Mouse (Mus musculus) megakaryocyte, embryonic 14.5 days (primary cell): ENCODE results near the gene Adgrl3. TPM values are rescaled to one million over a fixed set of nuclear protein-coding genes. Genes with fewer than 3 reads are reported as not detected.

Source experiments
- H3K27me3 ChIP-seq: replicated peaks from 2 replicates; pipeline ENCODE3; 2012; ENCODE audit warnings: inconsistent platforms
- H3K36me3 ChIP-seq: replicated peaks from 2 replicates; pipeline ENCODE3; 2012; ENCODE audit warnings: low read length, inconsistent platforms, mixed read lengths
- H3K4me1 ChIP-seq: 2 replicates; pipeline ENCODE4 v1.6.1; 2012; ENCODE audit warnings: inconsistent platforms
- H3K4me3 ChIP-seq: replicated peaks from 2 replicates; pipeline ENCODE3; 2012; ENCODE audit warnings: moderate library complexity, mild to moderate bottlenecking, inconsistent platforms
- H3K9me3 ChIP-seq: 2 replicates; pipeline ENCODE4 v1.6.1; 2012; ENCODE audit warnings: inconsistent platforms
- FLI1 ChIP-seq: IDR thresholded peaks from 2 replicates; pipeline ENCODE4 v1.6.1; 2012; ENCODE audit warnings: low read length, inconsistent platforms, mixed read lengths
- GATA1 ChIP-seq: IDR thresholded peaks from 3 replicates; pipeline ENCODE4 v1.6.1; 2012; ENCODE audit warnings: mixed read lengths, low read length, inconsistent platforms, borderline replicate concordance
- polyA plus RNA-seq: library from polyadenylated mRNA; stranded (reverse); fragments of >175 nt; gene quantifications from 2 replicates; pipeline ENCODE4 v1.2.3, GENCODE M21; 2012; ENCODE audit warnings: low replicate concordance; ENCODE audit not compliant: insufficient read depth

Gene Adgrl3
- polyA plus RNA-seq, 1 experiment: 0.10 TPM

GRCm38 (mm10) chr5:81474681-81475080 lies 454.7 kb downstream of the Adgrl3 start:
- Histone ChIP-seq H3K9me3 (no peaks in the 10 kb centered on the region), H3K36me3 (no peaks in the 10 kb centered on the region), H3K4me1 (no peaks in the 10 kb centered on the region), H3K4me3 (no peak overlapping the region), H3K27me3 (no peaks in the 10 kb centered on the region)
- no peak for TF ChIP-seq GATA1
- TF ChIP-seq FLI1: no peak

- Histone ChIP-seq H3K36me3 (no peaks in the 10 kb centered on the region), H3K4me1 (no peaks in the 10 kb centered on the region), H3K27me3 (no peaks in the 10 kb centered on the region), H3K4me3 (no peak overlapping the region), H3K9me3 (no peaks in the 10 kb centered on the region)
- TF ChIP-seq FLI1: no peak
- no peak for TF ChIP-seq GATA1
Observed at GRCm38 (mm10) chr5:81475406-81475805, 455.5 kb downstream of the Adgrl3 start.

GRCm38 (mm10) chr5:81475971-81476606 lies 456.2 kb downstream of the Adgrl3 start:
- no peaks in the 10 kb centered on the region for H3K4me1 ChIP-seq
- H3K36me3 ChIP-seq: no peaks in the 10 kb centered on the region
- no peak overlapping the region for H3K4me3 ChIP-seq
- H3K9me3 ChIP-seq: no peaks in the 10 kb centered on the region
- TF ChIP-seq GATA1 (no peak), FLI1 (no peak)
- H3K27me3 ChIP-seq: no peaks in the 10 kb centered on the region

- no peaks in the 10 kb centered on the region for H3K36me3 ChIP-seq
- H3K27me3 ChIP-seq: no peaks in the 10 kb centered on the region
- TF ChIP-seq FLI1: no peak
- no peak for TF ChIP-seq GATA1
- no peaks in the 10 kb centered on the region for H3K9me3 ChIP-seq
- H3K4me3 ChIP-seq: no peak overlapping the region
- H3K4me1 ChIP-seq: no peaks in the 10 kb centered on the region
Observed at GRCm38 (mm10) chr5:81480911-81481310, 461.0 kb downstream of the Adgrl3 start.

- TF ChIP-seq GATA1: no peak
- no peak for TF ChIP-seq FLI1
- H3K36me3 ChIP-seq: no peaks in the 10 kb centered on the region
- H3K4me1 ChIP-seq: no peaks in the 10 kb centered on the region
- H3K4me3 ChIP-seq: no peak overlapping the region
- H3K9me3 ChIP-seq: no peaks in the 10 kb centered on the region
- H3K27me3 ChIP-seq: no peaks in the 10 kb centered on the region
Observed at GRCm38 (mm10) chr5:81483890-81484289, 464.0 kb downstream of the Adgrl3 start.

- TF ChIP-seq FLI1: no peak
- TF ChIP-seq GATA1: no peak
- Histone ChIP-seq H3K4me1 (no peaks in the 10 kb centered on the region), H3K27me3 (no peaks in the 10 kb centered on the region), H3K4me3 (no peak overlapping the region), H3K36me3 (no peaks in the 10 kb centered on the region), H3K9me3 (no peaks in the 10 kb centered on the region)
Observed at GRCm38 (mm10) chr5:81501076-81501475, 481.1 kb downstream of the Adgrl3 start.

GRCm38 (mm10) chr5:81518720-81519496 lies 499.0 kb downstream of the Adgrl3 start:
- Histone ChIP-seq H3K27me3 (no peaks in the 10 kb centered on the region), H3K36me3 (no peaks in the 10 kb centered on the region), H3K4me1 (no peaks in the 10 kb centered on the region), H3K9me3 (no peaks in the 10 kb centered on the region), H3K4me3 (no peak overlapping the region)
- TF ChIP-seq GATA1 (no peak), FLI1 (no peak)

- no peaks in the 10 kb centered on the region for H3K4me1 ChIP-seq
- H3K27me3 ChIP-seq: no peaks in the 10 kb centered on the region
- H3K36me3 ChIP-seq: no peaks in the 10 kb centered on the region
- no peak for TF ChIP-seq GATA1
- TF ChIP-seq FLI1: no peak
- H3K9me3 ChIP-seq: peaks cover 6% of the 10 kb centered on the region
- H3K4me3 ChIP-seq: no peak overlapping the region
Observed at GRCm38 (mm10) chr5:81519497-81520382, 499.8 kb downstream of the Adgrl3 start.

GRCm38 (mm10) chr5:81522760-81523159 lies 502.8 kb downstream of the Adgrl3 start:
- Histone ChIP-seq H3K4me1 (no peaks in the 10 kb centered on the region), H3K36me3 (no peaks in the 10 kb centered on the region), H3K4me3 (no peak overlapping the region), H3K9me3 (peaks cover 9% of the 10 kb centered on the region), H3K27me3 (no peaks in the 10 kb centered on the region)
- no peak for TF ChIP-seq FLI1
- TF ChIP-seq GATA1: no peak
